Mouse (Mus musculus) v-Abl transformed pro-B cells (cell line): Measurements from ENCODE around the gene Efcab6.

Experiments used
- in situ Hi-C, 2 experiments: fragments of 400-800 bp; cut with MboI; formaldehyde crosslinking; loops; one replicate each; pipeline ENCODE4 v1.15.1; 2025; ENCODE audit not compliant: unreplicated experiment in 2 of 2

Efcab6 gene

GRCm38 (mm10) chr15:84069455-84070050, 4.4 kb upstream of the Efcab6 start:
- in situ Hi-C loops: loop anchor here (10.0 to 25.0 kb wide), 7 partner anchors 195 to 2007 kb away; partner anchors contain the start of genes 4930407I10Rik (in 1 of the 2), Bik (in 1 of the 2), Mei1 (in 1 of the 2) and Nfam1 (in 1 of the 2)

- in situ Hi-C loops: loop anchor here in 1 of 2 experiments (25.0 kb wide), 6 partner anchors 303 to 2003 kb away; partner anchors contain the start of genes 4930407I10Rik, Bik, Mei1 and Nfam1
Measured at GRCm38 (mm10) chr15:84065701-84066100, 522 bp upstream of the Efcab6 start.

DNA sequence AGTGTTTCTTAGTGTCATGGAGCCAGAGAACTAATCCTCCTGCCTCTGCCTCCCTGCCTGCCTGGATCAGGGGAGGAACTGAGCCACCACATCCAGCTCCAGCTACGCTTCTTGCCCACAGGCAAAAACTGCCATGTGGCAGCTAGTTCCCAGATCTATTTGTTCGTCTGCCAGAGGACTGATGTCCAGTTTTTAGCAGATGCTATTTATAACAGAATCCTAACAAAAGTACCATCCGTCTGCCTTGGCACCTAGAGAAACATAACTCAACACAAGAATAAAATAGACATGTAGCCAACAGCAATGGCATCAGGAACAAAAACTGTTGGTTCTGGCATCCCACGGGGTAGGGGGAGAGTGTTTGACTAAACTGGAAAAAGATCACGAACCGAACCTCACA, 6.3 kb downstream of the Efcab6 start:
- in situ Hi-C loops: loop anchor here in 1 of 2 experiments (25.0 kb wide), 6 partner anchors 297 to 1997 kb away; partner anchors contain the start of genes 4930407I10Rik, Bik, Mei1 and Nfam1

DNA sequence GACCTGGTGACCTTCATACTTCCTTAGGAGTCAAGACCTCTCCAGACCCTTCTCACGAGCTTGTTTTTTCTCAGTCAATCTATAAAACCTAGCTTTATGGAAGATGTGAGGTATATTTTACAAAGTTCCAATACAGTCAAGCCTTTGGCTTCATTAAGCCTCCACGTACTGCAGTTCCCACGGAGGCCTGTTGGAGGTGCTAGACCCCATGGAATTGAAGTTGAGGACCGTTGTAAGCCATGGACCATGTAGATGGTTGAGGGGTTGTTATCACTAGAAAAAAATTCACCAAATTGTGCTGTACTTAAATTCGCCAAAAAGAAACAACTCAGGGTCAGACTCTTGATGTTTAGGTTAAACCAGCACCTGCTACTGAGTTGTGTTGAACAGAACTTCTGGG, 9.1 kb downstream of the Efcab6 start:
- in situ Hi-C loops: loop anchor here in 1 of 2 experiments (25.0 kb wide), 6 partner anchors 294 to 1994 kb away; partner anchors contain the start of genes 4930407I10Rik, Bik, Mei1 and Nfam1

GRCm38 (mm10) chr15:84053859-84054258, 11.3 kb downstream of the Efcab6 start:
- in situ Hi-C loops: loop anchor here in 1 of 2 experiments (25.0 kb wide), 6 partner anchors 292 to 1992 kb away; partner anchors contain the start of genes 4930407I10Rik, Bik, Mei1 and Nfam1

GRCm38 (mm10) chr15:84053240-84053639, 11.9 kb downstream of the Efcab6 start:
- in situ Hi-C loops: loop anchor here in 1 of 2 experiments (25.0 kb wide), 6 partner anchors 291 to 1991 kb away; partner anchors contain the start of genes 4930407I10Rik, Bik, Mei1 and Nfam1

- in situ Hi-C loops: loop anchor here in 1 of 2 experiments (25.0 kb wide), 6 partner anchors 290 to 1990 kb away; partner anchors contain the start of genes 4930407I10Rik, Bik, Mei1 and Nfam1
Measured at GRCm38 (mm10) chr15:84052390-84052789, 12.8 kb downstream of the Efcab6 start.

GRCm38 (mm10) chr15:84049570-84049969, 15.6 kb downstream of the Efcab6 start:
- in situ Hi-C loops: no loop called here

- in situ Hi-C loops: no loop called here
Measured at GRCm38 (mm10) chr15:84045562-84045961, 19.6 kb downstream of the Efcab6 start.

DNA sequence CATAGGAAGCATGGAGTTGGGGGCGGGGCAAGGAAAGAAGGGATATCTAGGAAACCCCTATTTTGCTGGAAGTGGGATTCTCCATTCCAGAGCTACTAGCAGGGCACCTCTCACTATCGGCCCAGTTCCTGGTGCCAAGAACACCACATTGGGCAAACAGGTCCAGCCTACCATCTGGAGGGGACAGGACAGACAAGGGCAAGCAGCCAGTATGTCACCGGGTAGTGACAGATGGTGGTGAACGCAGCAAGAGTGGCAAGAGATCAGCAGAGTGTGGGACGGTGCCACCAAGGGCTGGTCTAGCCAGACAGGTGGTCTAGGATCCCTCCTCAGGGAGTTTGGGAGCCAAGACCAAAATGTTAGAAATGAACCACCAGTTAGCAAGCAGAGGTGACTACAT, 28.1 kb downstream of the Efcab6 start:
- in situ Hi-C loops: no loop called here

GRCm38 (mm10) chr15:84025651-84026050, 39.5 kb downstream of the Efcab6 start:
- in situ Hi-C loops: no loop called here

DNA sequence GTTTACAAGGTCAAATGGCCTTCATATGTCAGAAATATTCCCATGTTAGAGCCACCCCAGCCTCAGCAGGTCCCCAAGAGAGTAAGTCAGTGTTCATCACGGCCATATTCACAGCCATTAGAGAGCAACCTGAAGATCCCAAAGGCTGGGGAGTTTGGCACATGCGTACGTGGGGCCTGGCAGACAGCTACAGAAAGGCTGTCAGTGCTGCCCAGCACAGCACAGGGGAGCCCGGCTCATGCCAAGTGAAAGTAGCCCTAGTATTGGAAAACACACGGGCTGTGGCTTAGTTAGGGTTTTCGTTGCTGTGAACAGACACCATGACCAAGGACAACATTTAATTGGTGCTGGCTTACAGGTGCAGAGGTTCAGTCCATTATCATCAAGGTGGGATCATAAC, 40.3 kb downstream of the Efcab6 start:
- in situ Hi-C loops: no loop called here

- in situ Hi-C loops: no loop called here
Measured at GRCm38 (mm10) chr15:84009366-84010083, 55.7 kb downstream of the Efcab6 start.

DNA sequence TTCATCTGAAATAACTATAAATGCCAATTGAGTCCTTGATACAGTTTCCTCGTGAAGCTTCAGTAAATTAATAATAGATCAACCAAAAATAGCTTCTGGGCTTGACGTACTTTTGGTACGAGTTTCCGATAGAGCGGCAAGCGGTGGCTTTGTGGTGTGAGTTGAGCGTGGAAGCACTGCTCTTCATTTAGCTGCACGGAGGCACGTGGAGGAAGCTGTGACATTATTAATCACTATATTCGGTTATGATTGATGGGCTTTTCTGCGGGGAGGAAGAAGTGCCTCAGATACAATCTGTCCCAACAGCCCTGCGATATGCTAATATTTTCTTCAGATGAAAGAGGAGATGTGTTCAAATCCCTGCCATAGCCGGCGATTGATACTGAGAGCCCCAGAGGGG, 60.9 kb downstream of the Efcab6 start:
- in situ Hi-C loops: no loop called here

GRCm38 (mm10) chr15:83999071-83999470, 66.1 kb downstream of the Efcab6 start:
- in situ Hi-C loops: no loop called here

GRCm38 (mm10) chr15:83998586-83998985, 66.6 kb downstream of the Efcab6 start:
- in situ Hi-C loops: no loop called here

GRCm38 (mm10) chr15:83998115-83998514, 67.1 kb downstream of the Efcab6 start:
- in situ Hi-C loops: no loop called here

GRCm38 (mm10) chr15:83997550-83997949, 67.6 kb downstream of the Efcab6 start:
- in situ Hi-C loops: no loop called here

- in situ Hi-C loops: no loop called here
Measured at GRCm38 (mm10) chr15:83996864-83997263, 68.3 kb downstream of the Efcab6 start.

DNA sequence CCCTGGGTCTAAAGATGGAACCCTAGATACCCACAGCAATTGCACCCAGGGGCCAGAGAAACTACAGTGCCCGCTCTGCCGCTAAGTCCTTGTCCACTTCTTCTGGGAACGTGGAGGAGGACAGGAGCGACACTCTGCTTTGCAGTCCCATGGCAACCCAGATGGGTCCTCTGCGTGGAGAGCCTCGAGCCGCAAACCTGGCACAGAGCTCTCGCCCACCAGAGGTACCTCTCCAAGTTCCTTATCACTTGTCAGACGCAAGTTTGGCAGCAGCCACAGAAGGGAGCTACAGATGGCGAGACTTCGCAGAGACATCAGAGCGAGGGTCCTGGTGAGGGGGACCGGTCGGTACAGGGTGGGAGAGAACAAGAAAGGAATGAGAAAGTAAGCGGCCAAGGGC, 73.0 kb downstream of the Efcab6 start:
- in situ Hi-C loops: no loop called here

DNA sequence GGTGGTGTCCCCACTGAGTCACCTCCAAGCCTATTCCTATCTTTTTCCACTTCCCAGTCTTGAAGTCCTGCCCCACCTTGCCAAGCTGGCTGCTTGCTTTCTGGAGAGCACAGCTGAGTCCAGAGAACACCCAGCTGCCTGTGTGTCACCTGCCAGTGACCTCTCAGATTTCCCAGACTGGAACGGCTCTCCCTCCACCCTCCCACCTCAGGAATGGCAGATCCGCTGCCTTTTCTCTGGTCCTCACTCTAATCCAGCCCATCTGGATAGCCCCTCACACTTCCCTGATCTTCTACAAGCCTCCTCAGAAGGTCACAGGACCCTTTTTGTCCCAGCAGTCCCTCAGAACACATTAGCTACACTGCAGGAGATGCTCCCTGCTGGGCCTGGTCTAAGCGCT, 73.7 kb downstream of the Efcab6 start:
- in situ Hi-C loops: no loop called here
